Mouse (Mus musculus) cerebellum, adult 11-12 months (tissue): ENCODE measurements around the gene Arid3c.
"Not testable (repeated sequence)": the region's sequence is repeated elsewhere in the genome, so short reads cannot be mapped to it uniquely, and the experiment has no call there.

Experiments used
- DNase-seq: peaks from one replicate; pipeline ENCODE4 v3.0.0; 2022

The Arid3c gene

DNA sequence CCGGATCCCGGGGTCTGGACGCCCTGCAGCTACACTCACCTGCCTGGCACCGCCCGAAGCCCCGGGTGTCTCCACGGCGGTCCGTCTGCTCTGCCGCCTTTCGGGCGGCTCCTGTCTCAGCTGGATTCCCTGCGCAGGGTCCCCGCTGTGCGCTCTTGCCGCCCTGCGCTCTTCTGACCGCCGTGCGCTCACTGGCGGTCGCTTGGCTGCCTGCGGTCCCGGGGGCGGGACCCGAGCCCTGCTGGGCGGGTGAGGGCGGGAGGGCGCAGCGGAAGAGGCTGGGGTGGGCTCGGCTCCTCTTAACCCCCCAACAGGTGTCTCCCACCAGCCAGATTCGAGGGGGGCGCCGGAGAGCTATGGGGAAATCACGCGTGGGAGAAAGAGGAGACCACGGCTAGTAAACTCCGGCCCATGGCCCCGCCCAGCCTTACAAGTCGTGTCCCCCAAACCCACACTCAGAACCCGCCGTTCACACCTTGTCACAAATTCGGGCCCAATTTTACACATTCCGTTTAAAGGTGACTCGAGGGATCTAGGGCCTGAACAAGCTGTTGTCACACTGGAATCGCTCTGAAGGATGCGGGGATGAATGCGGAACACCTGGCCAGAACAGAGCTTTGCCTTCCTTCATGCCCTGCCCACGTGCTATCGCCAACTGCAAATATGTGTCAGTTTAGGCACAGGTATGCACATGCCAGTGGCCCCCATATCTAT lies at the start of gene Arid3c:
Gene Arid3c, minus strand, starts transcription at position 91 of the 714 bp plus-strand sequence.
- no peak for DNase-seq

DNA sequence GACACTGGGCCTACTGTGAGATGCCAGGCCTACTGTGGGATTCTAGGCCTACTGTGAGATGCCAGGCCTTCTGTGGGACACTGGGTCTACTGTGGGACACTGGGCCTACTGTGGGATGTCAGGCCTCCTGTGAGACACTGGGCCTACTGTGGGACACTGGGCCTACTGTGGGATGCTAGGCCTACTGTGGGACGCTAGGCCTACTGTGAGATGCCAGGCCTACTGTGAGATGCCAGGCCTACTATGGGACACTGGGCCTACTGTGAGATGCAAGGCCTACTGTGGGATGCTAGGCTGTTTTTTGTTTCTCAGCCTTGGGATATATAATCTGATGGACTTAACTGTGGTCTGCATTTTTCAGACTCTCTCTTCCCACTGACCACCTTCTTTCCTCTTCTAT lies 44.9 kb upstream of the Arid3c start:
- DNase-seq, result peak; percentile 42

DNA sequence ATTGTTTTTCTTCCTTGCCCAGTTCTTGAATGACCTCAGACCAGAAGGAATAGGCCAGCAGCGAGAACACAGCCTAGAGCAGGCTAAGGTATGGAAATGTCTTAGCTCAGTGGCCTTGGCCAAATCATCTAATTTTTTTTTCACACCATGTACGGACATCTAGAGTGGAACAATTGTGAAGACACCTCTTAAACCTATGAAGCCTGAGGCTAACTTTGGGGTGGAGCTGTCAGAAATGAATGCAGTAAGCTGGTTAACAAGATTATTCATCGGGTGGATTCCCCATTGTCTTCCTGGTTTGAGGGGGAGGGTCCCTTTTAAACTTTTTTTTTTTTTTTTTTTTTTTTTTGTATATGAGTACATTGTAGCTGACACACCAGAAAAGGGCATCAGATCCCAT lies 43.6 kb upstream of the Arid3c start:
- not testable (repeated sequence) for DNase-seq

DNA sequence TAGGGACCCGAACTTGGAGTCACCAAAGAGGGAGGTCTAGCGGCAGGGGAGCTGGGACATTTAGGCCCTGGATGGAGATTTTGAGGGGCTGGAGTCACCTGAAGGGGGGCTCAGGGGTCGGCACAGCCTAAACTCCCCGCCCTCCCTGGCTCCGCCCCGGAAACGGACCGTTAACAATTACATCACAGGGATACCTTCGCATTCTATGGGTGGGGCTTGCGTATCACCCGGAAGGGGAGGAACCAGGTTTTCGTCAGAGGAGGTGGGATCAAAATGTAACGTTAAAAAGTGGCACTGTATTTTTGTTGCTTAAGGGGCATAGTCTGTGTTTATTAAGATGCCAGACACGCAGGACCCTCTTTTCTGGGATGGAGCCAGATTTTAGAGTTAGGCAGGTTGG lies 43.1 kb upstream of the Arid3c start, which contains the start of gene Ccl27a:
Gene Ccl27a, minus strand, starts transcription at position 246 of the 400 bp plus-strand sequence.
- peak; percentile 90 for DNase-seq

DNA sequence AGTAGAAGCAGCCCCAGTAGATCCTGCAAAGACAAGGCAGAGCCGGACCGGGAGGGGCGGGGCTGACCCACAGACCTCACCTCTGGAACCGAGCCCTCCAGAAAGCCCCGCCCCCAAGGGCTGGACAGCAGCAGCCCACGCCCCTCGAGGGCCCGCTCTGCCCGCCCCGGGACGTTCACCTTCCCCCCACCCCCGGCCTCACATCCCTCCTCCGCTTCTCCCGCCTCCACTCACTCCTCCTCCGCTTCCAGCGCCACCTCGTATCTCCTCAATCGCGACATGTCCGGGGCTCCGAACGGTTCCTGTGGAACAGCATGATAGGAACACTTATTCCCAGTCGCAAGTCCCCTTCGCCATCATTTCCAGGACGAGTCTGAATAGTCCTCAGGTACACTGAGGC lies 42.6 kb upstream of the Arid3c start:
- DNase-seq, result peak; percentile 80

DNA sequence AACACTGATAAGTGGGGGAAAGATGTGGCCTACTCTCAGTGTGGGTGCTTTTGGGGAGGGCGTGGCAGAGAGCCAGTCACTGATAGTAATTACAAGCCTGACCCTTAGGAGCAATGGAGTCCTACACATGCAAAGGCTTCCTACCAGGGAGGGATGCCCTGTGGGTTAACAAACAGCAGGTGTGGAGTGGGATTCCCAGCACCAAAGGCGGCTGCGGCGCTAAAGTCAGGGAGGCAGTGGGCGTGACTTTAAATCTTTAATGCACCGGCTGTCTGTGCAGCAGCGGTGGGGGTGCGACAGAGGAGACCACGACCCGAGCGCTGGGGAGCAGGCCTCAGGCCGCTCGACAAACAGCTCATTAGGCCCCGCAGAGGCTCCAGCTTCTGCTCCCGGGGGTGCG lies 42.0 kb upstream of the Arid3c start:
- peak; percentile 66 for DNase-seq

DNA sequence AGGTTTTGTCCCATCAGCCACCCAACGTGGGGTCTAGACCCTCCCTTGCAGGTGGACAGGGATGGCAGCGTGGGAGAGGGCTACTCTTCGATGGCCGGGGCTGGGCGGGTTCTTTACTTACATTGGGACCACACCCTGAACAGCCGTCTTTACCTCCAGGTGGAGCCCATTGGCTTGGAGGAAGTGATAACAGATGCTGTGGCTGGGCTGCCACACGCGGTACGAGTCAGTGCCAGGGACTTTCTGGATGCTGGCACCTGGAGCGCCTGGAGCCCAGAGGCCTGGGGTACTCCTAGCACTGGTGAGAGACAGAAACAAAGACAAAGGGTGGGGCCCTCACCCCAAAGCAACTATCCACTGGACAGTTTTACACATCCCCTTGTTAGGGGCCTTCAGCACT lies 36.4 kb upstream of the Arid3c start:
- DNase-seq, result peak; percentile 23

DNA sequence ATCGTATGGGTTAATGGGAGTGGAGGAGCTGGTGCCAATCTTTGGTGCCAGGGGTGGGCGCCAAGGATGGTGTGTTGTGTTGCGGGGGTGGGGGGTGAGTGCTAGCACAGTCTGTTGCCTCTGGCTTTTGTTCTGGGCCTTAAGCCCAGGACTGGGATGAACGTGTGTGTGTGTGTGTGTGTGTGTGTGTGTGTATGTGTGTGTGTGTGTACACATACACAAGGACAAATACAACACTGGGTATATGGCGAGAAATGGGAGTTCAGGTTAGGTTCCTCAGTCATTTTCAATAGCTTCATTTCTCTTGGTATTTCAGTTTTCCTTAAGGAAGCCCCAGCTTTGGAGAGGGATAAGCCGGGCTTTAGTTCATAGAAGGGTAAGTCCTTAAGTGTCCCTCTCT lies 32.2 kb upstream of the Arid3c start:
- DNase-seq, result not testable (repeated sequence)

DNA sequence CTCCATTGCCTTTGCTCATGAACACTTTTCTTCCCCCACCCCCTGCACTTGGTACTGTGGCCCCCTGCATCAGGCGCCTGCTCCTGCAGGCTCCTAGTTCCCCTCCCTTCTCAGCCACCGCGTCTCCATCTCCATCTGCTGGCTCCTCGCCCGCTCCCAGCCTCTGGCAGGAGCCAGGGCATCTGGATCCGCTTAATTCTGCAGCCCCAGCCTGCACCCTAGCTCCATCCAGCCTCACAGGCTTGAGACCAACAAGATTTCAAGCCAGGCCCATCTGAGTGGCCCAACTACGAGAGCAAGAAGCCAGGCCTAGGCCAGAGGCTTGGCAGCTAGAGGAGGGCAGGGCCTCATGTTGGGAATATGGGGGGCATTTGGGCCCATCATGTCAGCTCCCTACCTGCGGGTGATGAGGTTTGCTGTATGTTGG lies 31.8 kb upstream of the Arid3c start:
- peak; percentile 68 for DNase-seq

DNA sequence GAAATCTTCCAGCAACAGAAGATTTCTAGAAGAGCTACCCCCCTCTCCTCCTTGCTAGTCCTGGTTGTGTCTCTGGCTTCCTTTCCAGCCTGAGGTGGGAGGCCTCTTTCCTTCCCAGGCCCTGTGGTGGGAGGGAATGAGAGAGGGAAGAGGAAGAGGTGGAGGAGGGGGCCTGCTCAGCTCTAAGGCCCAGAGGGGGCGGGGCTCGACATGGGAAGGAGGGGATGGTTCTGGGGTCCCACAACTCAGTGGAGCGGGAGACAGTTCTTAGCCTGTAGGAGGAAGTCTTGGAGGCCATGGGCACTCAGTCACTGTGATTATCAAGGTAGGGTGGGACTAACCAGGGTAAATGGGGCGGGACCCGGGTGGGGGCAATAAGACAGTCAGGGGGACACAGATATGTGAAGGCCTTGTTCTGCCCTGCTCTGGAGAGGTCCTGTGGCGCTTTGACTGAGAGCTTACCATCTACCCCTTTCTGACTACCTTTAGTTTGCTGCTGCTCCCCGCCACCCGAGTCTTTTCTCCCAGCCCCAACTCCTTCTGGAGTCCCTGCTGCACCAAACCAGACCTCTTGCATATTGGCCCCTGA lies 31.3 kb upstream of the Arid3c start:
- DNase-seq, result peak; percentile 56

DNA sequence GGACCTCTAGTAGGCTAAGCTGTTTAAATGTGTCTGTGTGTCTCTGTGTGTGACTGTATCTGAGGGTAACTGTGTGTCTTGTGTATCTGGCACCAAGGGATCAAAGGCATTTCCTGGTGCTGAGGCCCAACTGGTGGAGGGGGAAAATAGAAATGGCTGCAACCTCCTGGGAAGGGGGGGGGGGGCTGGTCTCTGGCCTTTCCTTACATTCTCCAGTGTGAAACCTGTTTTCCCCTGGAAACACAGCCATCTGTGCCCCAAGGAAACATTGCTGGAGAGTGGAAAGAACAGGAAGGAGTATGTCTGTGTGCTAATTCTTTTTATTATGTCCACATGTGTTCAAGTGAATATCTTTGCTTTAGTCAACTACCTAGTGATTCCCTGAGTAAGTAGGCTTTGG lies 30.7 kb upstream of the Arid3c start:
- DNase-seq, result no peak

DNA sequence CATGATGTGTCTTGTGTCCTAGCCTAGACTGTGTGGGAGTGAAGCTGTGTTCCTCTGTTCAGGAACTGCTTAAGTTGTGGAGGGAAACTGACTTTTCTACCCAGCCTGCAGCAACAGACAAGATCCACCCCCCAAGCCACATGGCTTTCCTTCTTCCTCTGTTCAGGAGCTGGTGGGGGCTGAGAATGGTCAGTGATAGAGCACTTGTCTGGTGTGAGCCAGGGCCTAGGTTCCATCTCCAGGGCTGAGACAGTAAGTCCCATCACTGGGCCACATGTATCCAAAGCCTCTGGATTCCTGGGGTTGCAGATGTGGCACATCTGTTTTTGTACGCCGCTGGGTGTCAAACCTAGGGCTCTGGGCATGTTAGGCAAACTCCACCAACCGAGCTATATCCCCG lies 30.0 kb upstream of the Arid3c start:
- no peak for DNase-seq

DNA sequence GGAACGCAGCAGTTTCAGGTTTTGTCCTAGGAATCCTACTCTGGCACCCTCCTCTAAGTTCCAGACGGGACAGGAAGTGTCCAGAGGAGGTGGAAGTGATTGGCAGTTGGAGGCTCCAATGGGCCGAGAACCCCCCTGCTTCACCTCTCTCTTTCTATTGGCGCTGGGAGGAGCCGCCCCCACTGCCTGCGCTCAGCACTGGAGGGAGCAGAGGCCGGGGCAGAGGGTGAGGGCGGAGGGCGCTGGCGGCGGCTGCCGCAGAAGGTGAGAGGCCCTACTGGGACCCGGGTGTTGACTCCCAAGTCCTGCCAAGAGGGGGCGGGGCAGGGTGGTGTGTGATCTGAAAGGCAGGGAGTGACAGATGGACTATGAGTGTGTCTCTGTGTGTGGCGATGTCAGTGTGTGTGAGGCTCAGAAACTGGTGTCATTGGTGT lies 29.4 kb upstream of the Arid3c start:
- peak; percentile 94 for DNase-seq

DNA sequence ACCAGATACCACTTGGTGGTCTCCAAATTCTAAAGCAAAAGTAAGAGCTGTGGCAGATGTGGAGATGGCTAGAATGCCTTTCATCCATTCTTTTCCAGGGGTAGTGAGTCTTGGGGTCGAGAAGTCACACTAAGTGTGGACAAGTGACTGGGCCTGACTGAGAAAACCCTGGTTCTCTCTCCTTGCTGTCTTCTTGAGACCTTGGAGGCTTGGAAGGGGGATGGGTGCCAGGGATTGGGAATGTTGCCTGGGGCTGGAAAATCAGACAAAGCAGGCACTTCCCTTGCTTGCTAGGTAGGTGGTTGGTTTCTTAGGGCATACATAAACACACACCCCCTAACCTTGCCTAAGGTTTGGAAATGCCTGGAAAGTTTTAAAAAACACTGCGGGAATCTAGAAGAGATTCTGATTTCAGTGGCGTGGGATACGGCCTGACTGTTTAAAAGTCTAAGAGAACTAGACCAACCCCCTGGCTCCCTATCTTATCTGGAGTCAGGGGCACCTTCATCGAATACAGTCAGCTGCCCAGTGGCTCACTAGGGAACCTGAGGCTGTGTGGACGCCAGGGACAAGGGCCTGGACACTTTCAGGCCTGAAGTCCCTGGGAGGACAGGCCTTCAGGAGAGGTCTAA lies 28.8 kb upstream of the Arid3c start:
- no peak for DNase-seq

DNA sequence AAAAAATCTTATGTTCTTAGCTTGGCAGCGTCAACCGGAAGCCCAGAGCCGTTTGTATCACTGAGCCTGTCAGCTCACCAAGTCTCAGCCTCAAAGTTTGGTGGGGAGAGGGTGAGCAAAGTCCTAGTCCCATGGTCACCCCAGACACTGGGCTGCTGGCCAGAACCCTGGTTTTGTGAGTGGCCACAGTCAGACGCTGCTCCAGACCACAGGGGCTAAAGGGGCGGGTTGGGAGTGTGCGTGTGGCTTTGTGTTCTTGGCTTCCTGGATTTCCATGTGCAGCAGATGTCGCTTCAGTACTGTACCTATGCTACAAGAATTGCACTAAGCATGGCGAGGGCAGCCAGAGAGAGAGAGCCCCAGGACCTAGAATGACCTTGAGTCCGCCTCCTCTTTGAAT lies 28.3 kb upstream of the Arid3c start:
- no peak for DNase-seq

DNA sequence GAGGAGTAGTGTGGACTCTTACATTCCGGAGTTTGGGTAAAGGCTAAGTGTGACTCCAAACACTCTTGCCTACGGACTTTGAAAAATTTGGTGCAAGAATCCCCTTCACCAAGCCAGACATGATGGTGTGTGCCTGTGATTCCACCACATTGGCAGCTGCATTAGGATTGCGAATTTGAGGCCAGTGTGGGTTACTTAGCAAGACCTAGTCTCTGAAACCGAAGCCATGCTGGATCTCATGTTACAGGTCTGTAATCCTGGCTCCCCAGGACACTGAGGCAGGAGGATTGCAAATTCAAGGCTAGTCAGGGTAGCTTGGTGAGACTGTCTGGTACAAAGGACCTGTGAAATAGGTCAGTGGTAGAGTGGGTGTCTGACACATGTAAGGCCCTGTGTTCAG lies 27.8 kb upstream of the Arid3c start:
- DNase-seq, result no peak

DNA sequence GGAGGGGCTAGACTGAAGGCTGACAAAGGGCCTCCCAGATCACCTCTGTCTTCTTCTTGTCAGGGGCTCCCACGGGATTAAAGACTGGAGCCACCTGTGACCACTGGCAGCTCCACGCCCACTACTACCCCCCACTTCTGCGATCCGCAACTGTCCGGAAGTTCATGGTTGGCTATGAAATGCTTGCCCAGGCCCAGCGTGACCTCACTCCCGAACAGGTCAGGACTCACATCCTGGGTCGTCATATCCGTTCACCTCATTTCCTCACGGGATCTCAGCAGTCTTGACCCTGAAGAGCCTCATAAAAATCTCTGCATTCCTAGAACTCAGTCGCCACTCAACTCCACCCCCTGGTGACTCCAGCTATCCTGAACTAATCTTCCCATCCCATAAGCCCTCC lies 27.1 kb upstream of the Arid3c start:
- DNase-seq, result no peak

DNA sequence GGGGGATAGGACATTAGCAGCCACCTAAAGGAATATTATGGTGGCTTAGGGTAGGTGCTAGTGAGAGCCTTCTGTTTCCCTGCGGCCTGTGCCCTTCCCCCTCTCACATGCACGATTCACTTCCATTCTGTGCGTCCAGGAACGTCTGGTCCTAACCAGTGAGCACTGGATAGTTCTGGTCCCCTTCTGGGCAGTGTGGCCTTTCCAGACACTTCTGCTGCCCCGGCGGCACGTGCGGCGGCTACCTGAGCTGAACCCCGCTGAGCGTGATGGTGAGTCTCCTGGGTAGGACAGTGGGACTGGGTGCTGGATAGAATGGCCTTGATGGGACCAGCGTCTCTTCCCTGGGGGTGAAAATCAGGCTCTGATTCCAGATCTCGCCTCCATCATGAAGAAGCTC lies 26.4 kb upstream of the Arid3c start:
- DNase-seq, result no peak

DNA sequence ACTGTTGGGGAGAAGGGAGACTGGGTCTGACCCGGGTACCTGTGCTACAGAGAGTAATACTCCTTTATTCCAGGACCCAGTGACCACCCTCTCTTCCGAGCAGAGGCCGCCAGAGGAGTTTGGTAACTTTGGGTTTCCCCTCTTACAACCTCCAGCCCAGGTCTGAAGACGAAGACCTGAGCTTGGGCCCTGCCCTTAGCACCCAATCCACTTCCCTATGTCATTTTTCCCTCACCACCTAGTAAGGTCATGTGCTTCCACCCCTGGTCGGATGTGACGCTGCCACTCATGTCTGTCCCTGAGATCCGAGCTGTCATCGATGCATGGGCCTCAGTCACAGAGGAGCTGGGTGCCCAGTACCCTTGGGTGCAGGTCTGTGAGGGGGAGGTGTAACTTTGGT lies 25.5 kb upstream of the Arid3c start:
- peak; percentile 58 for DNase-seq

DNA sequence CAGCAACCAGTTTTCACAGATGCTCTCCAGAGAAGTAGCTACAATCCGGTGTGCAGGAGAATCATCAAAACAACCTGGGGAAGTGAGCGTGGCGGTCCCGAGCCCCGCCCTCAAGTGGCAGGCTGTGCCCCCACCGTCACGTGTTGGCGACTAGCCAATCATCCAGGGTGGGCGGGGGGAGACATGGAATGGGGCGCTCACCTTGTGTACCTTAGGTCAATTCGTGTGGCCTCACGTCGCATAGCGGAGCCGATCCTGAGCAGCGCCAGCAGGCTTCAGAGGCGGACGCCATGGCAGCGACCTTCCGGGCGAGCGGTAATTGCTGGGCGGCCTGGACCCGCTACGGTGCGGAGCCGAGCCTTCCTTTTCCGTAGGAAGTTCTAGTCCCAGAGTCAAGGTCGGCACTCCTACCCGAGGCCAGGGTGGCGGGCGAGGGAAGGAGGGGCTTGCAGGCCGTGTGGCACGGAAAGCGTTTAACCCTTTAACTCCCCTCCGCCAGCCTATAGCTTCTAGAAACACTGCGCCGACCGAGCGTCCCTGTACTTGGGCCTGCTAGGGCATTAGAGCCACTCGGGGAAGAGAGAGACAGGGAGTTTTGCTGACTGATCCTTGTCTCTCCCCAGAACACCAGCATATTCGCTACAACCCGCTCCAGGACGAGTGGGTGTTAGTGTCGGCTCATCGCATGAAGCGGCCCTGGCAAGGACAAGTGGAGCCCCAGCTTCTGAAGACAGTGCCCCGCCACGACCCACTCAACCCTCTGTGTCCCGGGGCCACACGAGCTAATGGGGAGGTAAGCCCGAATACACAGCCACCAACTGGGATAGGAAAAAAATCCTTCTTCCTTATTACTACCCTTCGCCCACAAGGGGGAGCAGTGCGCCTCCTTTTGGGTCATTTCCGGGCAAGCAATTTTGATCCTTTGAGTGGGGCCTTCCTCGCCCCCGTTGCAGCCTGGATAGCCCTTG lies 24.7 kb upstream of the Arid3c start, which contains the start of gene Sigmar1:
Gene Sigmar1, minus strand, starts transcription at position 820 of the 968 bp plus-strand sequence.
- DNase-seq, result peak; percentile 89

DNA sequence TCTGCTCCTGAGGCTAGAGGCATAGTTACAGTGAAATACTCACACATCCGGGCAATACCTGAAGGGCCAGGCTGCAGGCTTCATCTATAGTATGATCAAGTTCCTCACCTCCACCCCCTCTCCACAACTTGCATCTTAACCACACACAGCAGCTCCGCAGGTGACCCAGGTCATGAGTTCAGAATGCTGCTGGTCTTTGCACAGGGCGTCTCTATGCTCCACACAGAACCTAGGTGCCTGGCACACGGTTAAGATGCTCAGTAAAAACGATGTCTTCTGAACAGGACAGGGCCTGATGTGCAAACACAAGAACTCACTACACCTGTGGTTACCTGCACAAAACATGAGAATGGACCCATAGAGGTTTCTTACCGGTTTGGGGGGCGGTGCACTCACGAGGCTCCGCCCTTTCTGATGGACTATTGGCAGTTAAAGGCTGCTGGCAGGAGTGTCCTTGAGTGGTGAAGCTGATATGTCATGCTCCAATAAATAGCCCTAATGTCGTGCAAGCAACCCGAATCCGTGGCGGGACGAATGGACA lies 23.9 kb upstream of the Arid3c start, which contains the start of gene Galt:
Gene Galt, plus strand, starts transcription at position 432 of the 541 bp plus-strand sequence.
- peak; percentile 88 for DNase-seq

DNA sequence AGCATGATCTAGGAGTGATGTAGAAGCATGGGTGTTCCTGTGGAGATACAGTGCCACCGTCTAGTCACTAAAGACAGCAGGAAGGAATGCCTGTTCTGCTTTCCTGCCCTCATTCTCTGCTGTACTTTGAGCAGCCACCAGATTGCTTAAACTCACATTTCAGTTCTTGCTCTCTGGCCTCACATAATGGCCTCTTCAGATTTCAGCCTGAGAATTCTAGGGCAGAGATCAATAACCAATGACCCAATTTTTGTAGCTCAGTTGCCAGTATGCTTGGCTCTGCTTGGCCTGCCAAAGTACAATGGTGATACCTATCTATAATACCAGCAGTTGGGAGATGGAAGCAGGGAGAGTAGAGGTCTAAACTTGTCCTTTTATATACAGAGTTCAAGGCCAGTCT lies 14.1 kb upstream of the Arid3c start:
- no peak for DNase-seq
